Mouse (Mus musculus) bone marrow macrophage, adult 2 months (primary cell): ENCODE results near the gene Immt. TPM values are rescaled to one million over a fixed set of nuclear protein-coding genes. Genes with fewer than 3 reads are reported as not detected.
"Not testable (repeated sequence)": the region's sequence is repeated elsewhere in the genome, so short reads cannot be mapped to it uniquely, and the experiment has no call there.

Experiments
- H3K27ac ChIP-seq: 2 replicates; pipeline ENCODE4 v1.5.1; 2012; ENCODE audit warnings: low read depth, low read length; ENCODE audit not compliant: insufficient read depth
- H3K4me1 ChIP-seq: 2 replicates; pipeline ENCODE4 v1.6.1; 2012; ENCODE audit warnings: low read length; ENCODE audit not compliant: control insufficient read depth, insufficient read depth
- H3K4me3 ChIP-seq: 2 replicates; pipeline ENCODE4 v1.5.1; 2012; ENCODE audit warnings: mild to moderate bottlenecking, low read length, moderate library complexity; ENCODE audit not compliant: insufficient read depth
- CTCF ChIP-seq: IDR thresholded peaks from 2 replicates; pipeline ENCODE4 v1.5.1; 2012; ENCODE audit warnings: low read depth, mild to moderate bottlenecking, low read length, moderate library complexity
- POLR2A ChIP-seq: IDR thresholded peaks from 2 replicates; pipeline ENCODE4 v1.6.1; 2012; ENCODE audit warnings: mild to moderate bottlenecking, low read depth, low read length, borderline replicate concordance
- polyA plus RNA-seq: library from polyadenylated mRNA; stranded (reverse); fragments of >200 nt; gene quantifications from 2 replicates; pipeline ENCODE4 v1.2.4, GENCODE M21; 2012; ENCODE audit not compliant: missing spikeins, insufficient read depth, insufficient read length

The Immt gene
- polyA plus RNA-seq, 1 experiment = 73.4 TPM

- TF ChIP-seq CTCF (no peak), POLR2A (no peak)
- no peak overlapping the region for H3K4me3 ChIP-seq
- no peak overlapping the region for H3K27ac ChIP-seq
- H3K4me1 ChIP-seq = peaks cover 7% of the 10 kb centered on the region
Measured at GRCm38 (mm10) chr6:71839815-71840214, 8.7 kb downstream of the Immt start.

GRCm38 (mm10) chr6:71840597-71841290 is 9.6 kb downstream of the Immt start:
- Histone ChIP-seq H3K4me1 (peaks cover 9% of the 10 kb centered on the region), H3K4me3 (no peak overlapping the region), H3K27ac (no peak overlapping the region)
- no peak for TF ChIP-seq POLR2A
- TF ChIP-seq CTCF = no peak

DNA sequence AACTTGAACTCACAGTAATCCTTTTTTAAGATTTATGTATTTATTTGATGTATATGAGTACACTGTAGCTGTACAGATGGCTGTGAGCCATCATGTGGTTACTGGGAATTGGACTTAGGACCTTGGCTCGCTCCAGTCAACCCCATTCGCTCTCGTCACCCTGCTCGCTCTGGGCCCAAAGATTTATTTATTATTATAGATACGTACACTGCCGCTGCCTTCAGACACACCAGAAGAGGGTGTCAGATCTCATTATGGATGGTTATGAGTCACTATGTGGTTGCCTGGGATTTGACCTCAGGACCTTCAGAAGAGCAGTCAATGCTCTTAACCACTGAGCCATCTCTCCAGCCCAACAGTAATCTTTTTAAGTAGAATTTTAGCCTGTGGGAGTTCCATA is 15.8 kb downstream of the Immt start:
- not testable (repeated sequence) for H3K4me3 ChIP-seq, H3K27ac ChIP-seq, H3K4me1 ChIP-seq

- no peak for TF ChIP-seq CTCF
- no peak for TF ChIP-seq POLR2A
- no peaks in the 10 kb centered on the region for H3K4me1 ChIP-seq
- H3K4me3 ChIP-seq = no peak overlapping the region
- no peak overlapping the region for H3K27ac ChIP-seq
Measured at GRCm38 (mm10) chr6:71867751-71868150, 36.6 kb downstream of the Immt start.

- no peak overlapping the region for H3K4me3 ChIP-seq
- no peaks in the 10 kb centered on the region for H3K4me1 ChIP-seq
- H3K27ac ChIP-seq = no peak overlapping the region
- no peak for TF ChIP-seq POLR2A
- TF ChIP-seq CTCF = no peak
Measured at GRCm38 (mm10) chr6:71868809-71869208, 37.7 kb downstream of the Immt start.

DNA sequence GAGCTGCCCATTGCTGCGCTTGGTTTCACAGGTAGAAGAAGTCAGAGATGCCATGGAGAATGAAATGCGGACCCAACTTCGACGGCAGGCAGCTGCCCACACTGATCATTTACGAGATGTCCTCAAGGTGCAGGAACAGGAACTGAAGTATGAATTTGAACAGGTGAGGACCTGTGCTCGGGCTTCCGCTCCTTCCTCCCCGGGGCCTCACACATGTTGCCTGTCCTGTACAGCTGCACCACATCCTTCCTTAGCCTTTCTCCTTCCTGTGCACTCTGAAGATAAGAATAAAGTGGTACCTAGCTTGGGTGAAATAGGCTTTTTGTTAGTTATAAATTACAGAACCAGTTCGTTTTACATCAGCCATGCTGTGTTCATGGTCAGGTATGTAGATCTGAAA is 40.3 kb downstream of the Immt start:
- Histone ChIP-seq H3K4me1 (no peaks in the 10 kb centered on the region), H3K4me3 (no peak overlapping the region), H3K27ac (no peak overlapping the region)
- TF ChIP-seq CTCF (no peak), POLR2A (no peak)

- Histone ChIP-seq H3K4me1 (peaks cover 10% of the 10 kb centered on the region), H3K27ac (no peak overlapping the region), H3K4me3 (no peak overlapping the region)
- TF ChIP-seq CTCF (peak; percentile 13; the same call in 1 of the 2 replicates), POLR2A (no peak)
Measured at GRCm38 (mm10) chr6:71877965-71878760, 47.0 kb downstream of the Immt start.

DNA sequence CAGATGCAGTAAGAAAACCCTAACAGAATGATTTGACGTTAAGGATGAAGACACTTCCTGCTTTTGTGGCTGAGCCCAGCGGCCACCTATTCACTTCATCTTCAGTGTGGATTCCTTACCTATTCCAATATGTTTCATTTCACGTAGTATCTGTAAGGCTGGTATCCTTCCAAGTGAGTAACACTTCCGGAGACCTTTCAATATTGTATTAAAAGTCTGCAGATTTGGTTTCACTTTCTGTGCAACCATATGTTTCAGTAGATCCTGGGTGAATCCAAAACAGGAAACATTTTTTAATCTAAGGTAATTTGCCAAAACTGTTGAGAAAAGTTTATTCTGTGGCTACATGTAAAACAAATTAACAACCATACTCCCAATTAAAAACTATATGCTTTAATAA is 62.1 kb downstream of the Immt start:
- Histone ChIP-seq H3K27ac (no peak overlapping the region), H3K4me1 (no peaks in the 10 kb centered on the region), H3K4me3 (no peak overlapping the region)
- TF ChIP-seq CTCF (no peak), POLR2A (no peak)

DNA sequence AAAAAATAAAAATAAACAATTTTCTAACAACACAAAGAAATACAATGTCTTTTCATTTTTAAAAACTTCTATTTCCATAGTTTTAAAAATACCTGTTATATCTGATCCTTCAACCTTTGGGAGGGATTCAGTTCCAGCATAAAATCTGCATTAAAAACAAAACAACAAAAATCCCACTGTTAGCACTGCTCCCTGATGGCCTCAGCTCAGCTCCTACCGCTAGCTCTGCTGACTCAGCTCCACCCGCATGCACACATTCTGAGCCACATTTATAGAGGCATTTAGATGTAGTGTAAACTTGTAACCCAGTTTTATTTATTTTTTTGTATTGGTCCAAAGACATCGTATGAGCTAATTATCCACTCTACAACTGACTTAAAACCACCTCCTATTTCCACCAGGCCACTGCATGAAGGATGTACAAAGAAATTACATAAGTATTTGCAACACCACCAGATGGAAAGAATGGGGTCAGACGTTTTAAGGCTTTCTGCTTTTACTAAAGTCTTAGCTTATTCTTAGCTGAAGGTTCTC is 76.6 kb downstream of the Immt start:
- no peak overlapping the region for H3K27ac ChIP-seq
- peaks cover 18% of the 10 kb centered on the region for H3K4me1 ChIP-seq
- no peak for TF ChIP-seq CTCF
- H3K4me3 ChIP-seq = peak overlapping the region; percentile 74

GRCm38 (mm10) chr6:71908481-71909381 is 77.6 kb downstream of the Immt start, which contains the start of the genes Ptcd3 and Polr1a:
Ptcd3 (minus strand) TSS chr6:71908750.
Polr1a (plus strand) TSS chr6:71909053.
- Histone ChIP-seq H3K4me1 (peaks cover 18% of the 10 kb centered on the region), H3K4me3 (peak within 1 kb of the TSS; percentile 74)
- TF ChIP-seq CTCF = no peak
- TF ChIP-seq POLR2A = no peak

More at GRCm38 (mm10) chr6:71908481-71909381, 77.6 kb downstream of the Immt start, which contains the start of the genes Ptcd3 and Polr1a:
- peak within 1 kb of the TSS; percentile 76 for H3K27ac ChIP-seq
